Mouse (Mus musculus) layer of hippocampus, postnatal 14 days (tissue): ENCODE results near the gene Nod2. TPM values are rescaled to one million over a fixed set of nuclear protein-coding genes. Genes with fewer than 3 reads are reported as not detected.
"Not testable (repeated sequence)": the region's sequence is repeated elsewhere in the genome, so short reads cannot be mapped to it uniquely, and the experiment has no call there.

Experiments used
- DNase-seq, 2 experiments: peaks; one replicate each; pipeline ENCODE4 v3.0.0; 2021 to 2022; ENCODE audit warnings: low spot score in 2 of 2, mixed read lengths in 1 of 2
- total RNA-seq, 2 experiments: library from RNA; stranded (reverse); gene quantifications; 2 replicates each; pipeline ENCODE4 v1.2.3; 2021

Nod2 gene
- total RNA-seq, 2 experiments from 2014 or later: 0.37 to 0.60 TPM

DNA sequence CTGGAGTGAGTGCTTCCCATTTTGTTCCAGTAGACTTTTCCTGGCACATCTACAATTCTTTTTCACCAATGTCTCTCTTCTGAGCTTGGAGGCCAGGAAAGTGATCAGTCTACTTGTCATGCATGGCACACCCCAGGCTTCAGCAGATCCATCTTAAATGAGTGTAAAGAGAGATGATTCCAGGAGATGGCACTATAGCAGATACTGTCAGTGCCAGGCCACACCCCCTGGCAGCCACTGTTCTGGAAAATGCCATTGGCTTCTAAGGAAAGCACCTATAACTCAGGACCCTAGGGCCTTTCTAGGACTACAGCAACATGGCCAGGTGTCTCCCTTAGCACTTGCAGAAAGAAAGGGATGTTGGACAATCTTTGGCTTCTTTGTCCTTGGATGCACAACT lies 16.0 kb upstream of the Nod2 start:
- DNase-seq: peak in 1 of 2 experiments; percentile 57

DNA sequence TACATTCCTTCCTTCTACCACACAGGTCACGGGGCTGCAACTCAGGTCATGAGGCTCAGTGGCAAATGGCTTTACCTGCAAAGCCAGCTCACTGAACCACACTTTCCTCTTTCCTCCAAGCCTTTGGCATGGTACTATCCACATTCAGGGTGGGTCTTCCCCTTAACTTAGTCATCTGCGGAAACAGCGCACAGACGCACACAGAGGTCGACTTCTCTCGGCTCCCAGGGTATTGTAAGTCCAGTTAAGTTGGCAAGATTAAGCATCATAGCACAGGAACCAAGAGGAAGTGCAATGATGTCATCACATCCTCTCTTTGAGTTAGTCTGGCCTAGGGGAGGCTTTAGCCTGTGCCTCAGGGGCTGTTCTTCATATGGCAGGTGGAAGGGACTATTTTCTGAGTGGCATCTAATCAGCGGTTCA lies 13.8 kb upstream of the Nod2 start:
- no peak for DNase-seq

DNA sequence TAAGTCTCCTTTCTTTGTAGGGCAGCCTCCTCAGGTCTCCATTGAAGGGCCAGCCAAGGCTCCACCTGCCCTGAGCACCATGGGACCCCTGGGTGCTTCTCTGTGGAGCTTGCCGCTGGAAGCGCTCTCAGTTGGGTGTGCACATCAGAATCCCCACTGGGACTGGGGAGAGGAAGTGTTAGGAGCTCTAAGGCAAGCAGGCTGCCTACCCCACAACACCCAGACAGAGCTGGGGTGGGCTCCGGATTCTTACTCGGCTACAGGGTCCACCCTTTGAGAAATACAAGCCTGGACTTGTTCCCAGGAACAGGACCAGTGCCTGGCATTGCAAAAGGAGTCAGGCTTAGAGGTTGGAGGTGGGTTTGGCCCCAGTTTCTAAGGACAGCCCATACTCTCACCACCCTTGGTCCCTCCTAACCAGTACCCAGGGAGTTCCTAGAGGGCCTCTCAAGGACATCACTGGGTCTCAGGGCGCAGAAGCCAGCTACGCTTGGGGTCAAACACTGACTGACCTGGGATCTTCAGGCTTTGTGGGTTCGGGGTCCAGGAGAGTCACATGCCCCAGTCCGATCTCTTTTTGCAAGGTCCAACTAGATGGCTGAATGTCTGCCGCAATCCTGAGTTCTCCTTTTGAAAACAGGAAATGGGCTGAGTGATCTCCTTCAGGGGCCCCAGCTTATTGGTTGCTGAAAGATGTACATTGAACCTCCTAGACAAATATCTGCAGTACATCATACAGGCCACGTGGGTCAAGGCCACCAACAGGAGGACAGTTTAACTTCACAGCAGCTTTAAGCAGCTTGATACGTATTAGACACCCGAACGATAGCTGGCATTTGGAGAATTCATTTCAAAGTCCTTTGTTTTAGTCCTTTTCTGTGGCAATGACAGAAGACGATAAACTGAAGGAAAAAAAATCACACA lies 11.4 kb upstream of the Nod2 start, which contains the start of gene Snx20:
Gene Snx20 (minus strand): TSS at position 655 of the 924 bp plus-strand sequence.
- no peak for DNase-seq

DNA sequence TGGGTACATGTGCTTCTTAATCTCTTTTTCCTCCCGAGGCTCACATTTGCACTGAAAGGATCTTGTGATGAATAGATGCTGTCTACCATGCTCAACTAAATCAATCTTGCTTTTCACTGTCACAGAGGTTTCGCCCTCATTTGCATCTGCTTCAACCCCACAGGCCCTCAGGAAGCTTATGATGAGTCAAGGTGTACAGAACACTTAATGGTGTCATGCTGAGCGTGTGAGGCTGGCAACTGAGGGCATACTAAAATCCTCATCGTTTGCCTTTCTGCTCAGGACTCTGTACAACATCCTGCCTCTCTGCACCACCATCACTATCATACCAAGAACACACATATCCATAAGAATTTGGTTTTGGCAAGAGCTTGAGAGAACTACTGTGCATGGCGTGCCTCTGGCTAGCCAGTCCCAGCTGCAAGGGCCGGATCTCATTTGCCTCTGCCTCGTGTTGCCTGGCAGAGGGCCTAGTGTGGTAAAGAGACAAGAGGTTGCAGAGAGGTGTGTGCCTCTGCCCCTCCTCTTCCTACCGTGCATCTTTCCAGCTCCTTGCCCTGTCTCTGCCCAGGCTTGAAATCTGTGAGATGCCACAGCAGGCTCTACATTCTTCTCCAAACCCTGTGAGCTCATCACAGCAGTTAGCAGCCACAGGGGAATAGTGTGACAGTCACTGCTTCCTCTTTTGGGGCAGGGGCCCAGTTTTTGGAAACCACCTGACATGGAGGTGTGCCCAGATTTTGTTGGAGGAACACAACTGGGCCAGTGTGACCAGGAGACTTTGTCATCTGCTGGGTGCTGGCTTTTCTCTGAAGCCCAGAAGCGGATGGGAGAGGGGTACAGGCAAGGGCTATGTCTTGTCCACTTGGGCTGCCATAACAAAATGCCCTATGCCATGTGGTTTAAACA lies 9.8 kb upstream of the Nod2 start:
- DNase-seq: no peak

DNA sequence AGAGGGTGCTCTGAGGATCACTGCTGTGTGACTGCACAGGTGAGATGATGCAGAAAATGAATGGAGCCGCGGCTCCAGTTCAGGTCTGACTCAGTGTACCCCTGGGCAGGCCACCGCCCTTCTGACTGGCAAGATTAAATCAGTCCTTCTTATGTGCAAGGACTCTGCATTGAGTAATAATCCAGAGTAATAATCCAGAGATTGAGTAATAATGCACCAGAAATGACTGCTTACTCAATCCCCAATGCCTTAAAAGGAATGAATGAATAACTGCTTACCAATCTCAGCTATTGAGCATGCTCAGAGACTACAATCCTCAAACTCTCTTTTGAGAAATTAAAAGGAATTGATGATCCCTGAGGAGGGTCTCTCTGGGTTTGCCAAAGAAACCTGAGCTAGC lies 8.2 kb upstream of the Nod2 start:
- DNase-seq: no peak

DNA sequence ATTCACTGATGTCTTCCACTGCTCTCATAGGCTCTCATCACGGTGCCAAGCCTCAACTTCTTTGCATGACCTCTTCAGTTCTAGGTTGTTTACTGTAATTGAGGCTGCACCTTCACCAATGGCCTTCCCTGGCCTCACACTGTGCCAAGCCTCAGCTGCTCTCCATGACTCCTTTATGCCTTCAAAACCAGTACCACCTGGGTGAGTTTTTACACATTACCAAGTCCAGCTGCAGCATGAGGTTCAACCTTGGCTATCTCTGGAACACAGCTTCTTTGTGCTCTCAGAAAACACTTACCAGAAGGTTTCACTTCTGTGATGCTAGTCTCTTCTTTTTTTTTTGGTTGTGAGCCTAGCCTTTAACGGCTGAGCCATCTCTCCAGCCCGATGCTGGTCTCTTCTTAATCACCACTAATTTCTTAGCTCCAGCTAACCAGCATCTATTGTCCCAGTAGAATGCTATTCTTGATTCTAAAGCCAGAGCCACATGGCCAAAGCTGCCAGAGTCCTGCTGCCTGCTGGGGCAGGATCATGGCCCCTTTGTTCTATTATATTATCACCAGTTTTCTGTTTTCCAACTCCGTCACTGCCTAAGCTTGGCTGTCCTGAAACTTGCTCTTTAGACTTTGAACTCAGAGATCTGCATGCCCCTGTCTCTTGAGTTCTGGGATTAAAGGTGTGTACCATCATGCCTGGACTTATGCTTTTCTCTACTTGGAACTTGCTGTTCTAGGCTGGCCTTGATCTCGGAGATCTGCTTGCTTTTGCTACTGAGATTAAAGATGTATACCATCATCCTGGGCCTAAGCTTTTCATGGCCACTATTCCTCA lies 4.2 kb upstream of the Nod2 start:
- DNase-seq: no peak

DNA sequence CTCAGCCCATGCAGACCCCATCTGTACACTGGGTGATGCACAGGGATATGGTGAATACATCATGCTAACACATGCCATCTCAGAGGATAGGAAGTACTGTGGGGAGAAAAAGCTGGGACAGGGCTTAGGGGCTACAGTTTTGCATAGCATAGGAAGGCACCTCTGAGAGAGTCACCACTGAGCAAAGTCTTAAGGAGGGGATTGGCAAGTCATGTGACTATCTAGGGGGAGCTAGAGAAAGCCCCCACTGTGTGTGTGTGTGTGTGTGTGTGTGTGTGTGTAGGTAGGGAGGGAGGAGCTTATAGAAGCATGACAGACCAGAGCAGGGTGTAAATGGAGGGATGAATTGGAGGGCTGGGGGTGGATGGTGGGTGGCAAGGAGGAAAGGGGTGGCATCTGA lies 1.2 kb downstream of the Nod2 start:
- no peak for DNase-seq

DNA sequence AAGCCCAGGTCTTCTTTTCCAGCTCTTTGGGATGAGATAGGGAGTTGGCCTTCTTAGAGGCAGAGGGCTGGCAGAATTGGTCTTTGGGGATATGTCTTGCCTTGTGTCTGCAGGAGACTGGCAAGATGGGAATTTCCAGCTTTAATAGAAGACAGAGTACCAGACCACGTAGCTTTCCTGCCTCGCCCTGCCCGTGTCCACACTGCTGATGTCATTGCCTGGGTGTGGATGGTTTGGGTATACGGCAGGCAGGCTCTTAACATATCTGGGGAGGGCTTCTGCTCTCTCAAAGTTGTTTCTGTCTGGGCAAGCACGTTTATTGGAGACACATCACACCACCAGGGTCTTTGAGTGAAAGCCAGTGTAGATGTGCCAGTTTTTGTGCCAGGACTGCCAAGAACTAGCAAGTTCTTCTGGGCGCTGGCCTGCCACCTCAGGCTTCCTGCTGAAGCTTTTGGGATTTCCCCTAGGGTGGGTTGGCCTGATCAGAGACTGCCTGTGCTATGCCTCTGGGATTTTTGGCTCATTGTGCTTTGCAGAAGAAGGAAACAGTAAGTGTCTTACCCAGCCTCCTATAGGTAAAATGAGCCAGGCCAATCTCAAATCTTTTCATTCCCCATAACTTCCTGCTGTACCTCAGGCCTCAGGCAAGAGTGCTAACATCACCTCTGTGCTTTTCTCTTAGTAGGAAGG lies 3.0 kb downstream of the Nod2 start:
- no peak for DNase-seq

DNA sequence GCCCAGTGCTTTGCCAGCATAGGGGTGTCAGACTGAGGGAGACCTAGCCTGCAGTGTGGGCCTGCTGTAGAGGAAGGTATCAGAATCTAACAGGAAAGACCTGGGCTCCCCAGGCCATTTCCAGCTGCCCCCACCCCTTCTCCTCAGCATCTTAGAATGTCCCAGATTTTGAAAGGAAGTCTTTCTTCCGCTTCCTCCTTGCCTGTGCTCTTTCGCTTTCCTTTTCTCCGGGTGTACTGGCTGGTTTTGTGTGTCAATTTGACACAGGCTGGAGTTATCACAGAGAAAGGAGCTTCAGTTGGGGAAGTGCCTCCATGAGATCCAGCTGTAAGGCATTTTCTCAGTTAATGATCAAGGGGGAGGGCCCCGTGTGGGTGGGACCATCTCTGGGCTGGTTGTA lies 4.0 kb downstream of the Nod2 start:
- not testable (repeated sequence) for DNase-seq

DNA sequence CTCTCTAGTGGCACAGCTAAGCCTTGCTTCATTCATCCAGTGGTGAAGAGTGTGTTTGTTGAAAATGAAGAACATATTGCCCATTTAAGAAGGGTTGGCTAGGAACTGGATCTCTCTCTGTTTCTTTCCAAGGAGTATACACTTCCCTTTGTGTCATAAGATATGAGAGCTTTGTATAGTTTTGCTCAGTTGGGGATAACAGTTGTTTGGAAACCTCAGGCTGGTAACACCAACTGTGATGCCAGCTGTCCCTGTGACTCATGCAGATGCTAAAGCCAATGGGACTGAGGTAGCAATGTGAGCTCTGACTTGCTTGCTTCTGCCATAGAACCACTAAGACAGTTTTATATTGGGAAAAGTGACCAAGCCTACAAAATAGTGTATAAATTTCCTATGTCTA lies 8.2 kb downstream of the Nod2 start:
- DNase-seq: peak in 1 of 2 experiments; percentile 40

DNA sequence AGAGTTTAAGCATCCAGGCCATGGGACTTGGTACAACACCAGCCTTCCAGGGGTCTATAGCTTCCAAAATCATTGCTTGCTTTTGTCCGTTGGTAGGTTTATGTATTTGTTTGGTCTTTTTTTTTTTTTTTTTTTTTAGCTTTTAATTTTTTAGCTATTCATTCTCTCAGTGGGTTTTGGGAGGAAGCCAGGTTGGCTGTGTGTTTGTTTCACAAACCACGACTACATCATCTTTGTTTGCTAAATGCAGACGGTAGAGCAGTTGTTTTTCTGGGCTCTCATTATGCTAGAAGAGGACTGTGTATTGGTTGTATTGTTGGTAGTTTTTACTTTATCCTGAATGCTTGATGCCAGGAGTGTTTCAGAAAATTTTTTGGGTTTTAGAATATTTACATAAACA lies 12.8 kb downstream of the Nod2 start:
- peak in 1 of 2 experiments; percentile 52 for DNase-seq

DNA sequence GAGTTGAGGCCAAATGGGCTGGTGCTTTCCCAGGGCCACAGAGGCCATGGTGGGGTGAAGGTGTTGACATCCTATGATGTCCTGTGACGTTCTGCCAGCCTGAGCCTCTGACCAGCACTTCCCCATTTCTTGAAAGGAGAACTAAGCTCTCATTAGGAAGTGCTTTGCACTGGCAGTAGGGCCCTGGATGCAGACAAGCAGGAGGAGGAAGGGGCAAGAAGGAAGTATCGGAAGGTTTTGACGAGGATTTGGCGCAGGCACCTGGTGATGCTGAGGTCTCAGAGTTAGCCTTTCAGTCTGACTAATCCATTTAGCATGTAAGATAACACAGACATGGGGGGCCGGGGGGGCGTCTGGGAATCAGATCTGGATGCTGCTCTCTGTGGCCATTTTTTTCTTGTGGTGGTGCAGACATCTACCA lies 15.3 kb downstream of the Nod2 start:
- DNase-seq: no peak

DNA sequence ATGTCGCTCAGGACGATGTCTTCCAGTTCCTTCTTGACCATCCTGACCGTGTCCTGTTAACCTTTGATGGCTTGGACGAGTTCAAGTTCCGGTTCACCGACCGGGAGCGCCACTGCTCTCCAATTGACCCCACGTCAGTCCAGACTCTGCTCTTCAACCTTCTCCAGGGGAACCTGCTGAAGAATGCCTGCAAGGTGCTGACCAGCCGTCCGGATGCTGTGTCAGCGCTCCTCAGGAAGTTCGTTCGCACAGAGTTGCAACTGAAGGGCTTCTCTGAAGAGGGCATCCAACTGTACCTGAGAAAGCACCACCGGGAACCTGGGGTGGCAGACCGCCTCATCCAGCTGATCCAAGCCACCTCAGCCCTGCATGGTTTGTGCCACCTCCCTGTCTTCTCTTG lies 17.0 kb downstream of the Nod2 start:
- no peak for DNase-seq

DNA sequence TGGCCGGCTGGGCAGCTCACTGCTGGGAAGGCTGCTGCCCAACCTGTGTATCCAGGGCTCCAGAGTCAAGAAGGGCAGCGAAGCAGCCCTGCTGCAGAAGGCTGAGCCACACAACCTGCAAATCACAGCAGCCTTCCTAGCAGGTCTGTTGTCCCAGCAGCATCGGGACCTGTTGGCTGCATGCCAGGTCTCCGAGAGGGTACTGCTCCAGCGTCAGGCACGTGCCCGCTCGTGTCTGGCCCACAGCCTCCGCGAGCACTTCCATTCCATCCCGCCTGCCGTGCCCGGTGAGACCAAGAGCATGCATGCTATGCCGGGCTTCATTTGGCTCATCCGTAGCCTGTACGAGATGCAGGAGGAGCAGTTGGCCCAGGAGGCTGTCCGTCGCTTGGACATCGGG lies 17.8 kb downstream of the Nod2 start:
- no peak for DNase-seq

DNA sequence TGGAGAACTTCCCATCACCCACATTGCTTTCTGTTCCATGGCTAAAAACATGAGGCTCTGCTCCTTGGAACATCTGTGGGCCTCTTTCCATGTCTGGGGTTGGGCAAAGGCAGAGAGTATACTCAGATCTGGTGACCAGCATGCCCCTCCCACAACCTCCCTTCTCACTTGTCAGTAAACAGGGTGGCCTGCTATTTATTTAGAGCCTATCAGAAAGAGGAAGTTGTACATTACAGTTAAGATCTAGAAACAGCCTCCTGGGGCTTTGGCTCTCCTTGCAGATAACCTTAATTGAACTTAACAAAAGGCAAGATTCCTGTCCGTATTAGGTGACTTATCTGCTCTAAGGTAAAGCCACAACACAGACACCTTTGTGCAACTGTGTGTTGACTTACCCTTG lies 19.3 kb downstream of the Nod2 start:
- no peak for DNase-seq

DNA sequence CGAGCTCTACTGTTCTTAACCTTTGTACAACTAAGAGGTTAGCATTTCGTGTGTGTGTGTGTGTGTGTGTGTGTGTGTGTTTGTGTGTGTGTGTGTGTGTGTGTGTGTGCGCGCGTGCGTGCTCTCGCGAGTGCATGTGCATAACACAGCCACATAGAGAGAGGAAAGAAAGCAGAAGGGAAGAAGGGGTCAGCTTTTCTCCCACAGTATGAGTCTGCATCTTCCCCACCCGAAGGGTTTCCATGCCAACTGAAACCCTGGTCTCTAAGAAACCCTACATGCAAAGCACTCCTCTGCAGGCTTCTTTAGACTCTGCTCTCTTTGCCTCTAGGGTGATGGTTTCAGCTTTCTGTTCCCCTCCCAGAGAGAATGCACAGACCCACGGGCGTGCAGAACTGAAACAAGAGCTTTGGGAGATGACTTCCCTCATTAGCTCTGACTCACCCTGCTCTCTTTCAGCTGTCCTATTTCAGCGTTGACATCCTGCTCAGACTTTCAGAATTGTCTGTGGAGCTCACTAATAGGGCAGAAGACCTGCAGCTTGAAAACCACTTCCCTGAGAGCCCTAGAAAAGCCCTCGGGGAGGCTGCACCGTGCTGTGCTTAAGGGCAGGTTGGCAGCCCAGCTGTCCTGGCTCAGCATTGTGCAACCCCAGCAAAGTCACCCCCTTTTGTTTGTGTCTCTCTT lies 21.4 kb downstream of the Nod2 start:
- DNase-seq: peak; percentile 22 to 37

DNA sequence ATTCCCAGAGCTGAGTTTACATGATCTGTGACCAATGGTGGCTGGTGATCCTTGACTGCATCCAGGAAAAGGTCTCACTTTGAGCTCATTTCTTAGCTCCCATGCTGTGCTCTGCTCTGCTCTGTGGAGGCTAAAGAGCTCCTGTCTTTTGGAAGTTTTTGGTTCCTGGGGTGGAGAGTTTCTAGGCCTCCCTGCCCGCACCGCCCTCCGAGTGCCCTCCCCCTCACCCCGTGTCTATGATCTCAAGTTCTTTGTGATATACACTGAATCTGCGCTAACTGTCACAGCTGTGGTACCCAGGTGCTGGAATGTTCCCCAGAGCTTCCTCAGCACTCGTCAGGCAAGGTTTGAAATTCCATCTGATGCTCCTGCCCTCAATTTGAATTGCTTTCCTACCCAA lies 23.7 kb downstream of the Nod2 start:
- no peak for DNase-seq

DNA sequence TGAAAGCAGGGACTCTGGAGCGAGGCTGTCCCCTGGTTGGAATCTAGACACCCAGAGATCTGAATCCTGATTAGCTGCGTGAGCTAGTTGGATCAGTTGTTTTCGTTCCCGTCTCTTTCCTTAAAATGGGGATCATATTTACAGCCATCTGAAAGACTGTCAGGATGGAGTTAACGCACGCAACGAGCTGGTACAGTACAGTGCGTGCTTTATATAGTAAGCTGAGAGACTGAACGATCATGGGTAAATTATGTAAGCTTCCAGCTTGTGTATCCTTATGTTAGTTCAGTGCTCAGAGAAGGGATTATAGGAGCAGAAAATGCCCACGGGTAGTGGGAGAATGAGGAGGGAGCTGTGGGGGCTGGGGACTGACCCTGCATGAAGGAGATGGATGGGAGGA lies 24.5 kb downstream of the Nod2 start:
- peak in 1 of 2 experiments; percentile 34 for DNase-seq

DNA sequence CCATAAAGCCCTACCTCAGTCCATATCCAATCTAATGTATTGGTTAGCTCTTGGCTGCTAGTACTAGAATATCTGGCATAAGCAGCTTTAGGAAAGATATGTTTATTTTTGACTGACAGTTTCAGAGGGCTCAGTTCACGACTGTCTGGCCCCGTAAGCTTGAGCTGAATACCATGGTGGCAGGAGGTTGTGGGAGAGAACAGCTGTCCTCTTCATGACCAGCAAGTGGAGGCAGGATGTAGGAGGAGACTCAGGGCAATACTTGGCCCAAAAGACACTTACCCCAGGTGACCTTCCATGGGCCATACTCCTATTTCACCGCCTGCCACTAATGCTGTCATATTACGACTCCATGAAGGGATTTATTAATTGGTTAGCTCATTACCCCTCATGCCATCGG lies 26.7 kb downstream of the Nod2 start:
- no peak for DNase-seq
